Mouse (Mus musculus): Measurements from ENCODE around the gene Pon1. TPM values are rescaled to one million over a fixed set of nuclear protein-coding genes. Genes with fewer than 3 reads are reported as not detected.

Pon1 gene
- polyA plus RNA-seq, 1 experiment: not detected

GRCm38 (mm10) chr6:5199916-5200315, 6.2 kb upstream of the Pon1 start:
- Histone ChIP-seq H3K9me3 (replicated peaks; ENCODE audit: control insufficient read depth, insufficient read depth, low read length, poor library complexity, severe bottlenecking) (no peaks in the 10 kb centered on the region), H3K36me3 (ENCODE audit: control insufficient read depth, insufficient read depth, low read length, poor library complexity, severe bottlenecking) (no peaks in the 10 kb centered on the region), H3K4me3 (ENCODE audit: low read depth, low read length) (no peak overlapping the region), H3K9ac (ENCODE audit: low read depth, poor library complexity, severe bottlenecking) (no peak overlapping the region), H3K27me3 (ENCODE audit: control insufficient read depth, insufficient read depth, low read length, poor library complexity, severe bottlenecking) (no peaks in the 10 kb centered on the region), H3K27ac (ENCODE audit: insufficient read depth, low read length) (no peak overlapping the region), H3K4me1 (ENCODE audit: control insufficient read depth, insufficient read depth, low read length) (no peaks in the 10 kb centered on the region)
- TF ChIP-seq CTCF (IDR thresholded peaks at IDR 0.05; ENCODE audit: low read depth, low read length) (no peak), EP300 (IDR thresholded peaks at IDR 0.05; ENCODE audit: insufficient read depth, low read depth, low read length) (no peak), POLR2A (IDR thresholded peaks at IDR 0.05; ENCODE audit: insufficient read depth, low read length) (no peak)

- H3K9ac ChIP-seq (ENCODE audit: low read depth, poor library complexity, severe bottlenecking): no peak overlapping the region
- TF ChIP-seq EP300 (IDR thresholded peaks at IDR 0.05; ENCODE audit: insufficient read depth, low read depth, low read length) (no peak), CTCF (IDR thresholded peaks at IDR 0.05; ENCODE audit: low read depth, low read length) (no peak), POLR2A (IDR thresholded peaks at IDR 0.05; ENCODE audit: insufficient read depth, low read length) (no peak)
- H3K4me3 ChIP-seq (ENCODE audit: low read depth, low read length): no peak overlapping the region
- H3K27me3 ChIP-seq (ENCODE audit: control insufficient read depth, insufficient read depth, low read length, poor library complexity, severe bottlenecking): no peaks in the 10 kb centered on the region
- no peaks in the 10 kb centered on the region for H3K4me1 ChIP-seq (ENCODE audit: control insufficient read depth, insufficient read depth, low read length)
- no peaks in the 10 kb centered on the region for H3K36me3 ChIP-seq (ENCODE audit: control insufficient read depth, insufficient read depth, low read length, poor library complexity, severe bottlenecking)
- H3K9me3 ChIP-seq (replicated peaks; ENCODE audit: control insufficient read depth, insufficient read depth, low read length, poor library complexity, severe bottlenecking): no peaks in the 10 kb centered on the region
- H3K27ac ChIP-seq (ENCODE audit: insufficient read depth, low read length): no peak overlapping the region
These were observed 5.7 kb upstream of the Pon1 start for GRCm38 (mm10) chr6:5199376-5199905.

GRCm38 (mm10) chr6:5198590-5198989, 4.8 kb upstream of the Pon1 start:
- Histone ChIP-seq H3K27ac (ENCODE audit: insufficient read depth, low read length) (no peak overlapping the region), H3K27me3 (ENCODE audit: control insufficient read depth, insufficient read depth, low read length, poor library complexity, severe bottlenecking) (no peaks in the 10 kb centered on the region), H3K4me3 (ENCODE audit: low read depth, low read length) (no peak overlapping the region), H3K36me3 (ENCODE audit: control insufficient read depth, insufficient read depth, low read length, poor library complexity, severe bottlenecking) (no peaks in the 10 kb centered on the region), H3K9ac (ENCODE audit: low read depth, poor library complexity, severe bottlenecking) (no peak overlapping the region), H3K4me1 (ENCODE audit: control insufficient read depth, insufficient read depth, low read length) (no peaks in the 10 kb centered on the region), H3K9me3 (replicated peaks; ENCODE audit: control insufficient read depth, insufficient read depth, low read length, poor library complexity, severe bottlenecking) (no peaks in the 10 kb centered on the region)
- TF ChIP-seq EP300 (IDR thresholded peaks at IDR 0.05; ENCODE audit: insufficient read depth, low read depth, low read length) (no peak), CTCF (IDR thresholded peaks at IDR 0.05; ENCODE audit: low read depth, low read length) (no peak), POLR2A (IDR thresholded peaks at IDR 0.05; ENCODE audit: insufficient read depth, low read length) (no peak)

GRCm38 (mm10) chr6:5190761-5191160, 3.0 kb downstream of the Pon1 start:
- H3K4me3 ChIP-seq (ENCODE audit: low read depth, low read length): no peak overlapping the region

GRCm38 (mm10) chr6:5189507-5189906, 4.2 kb downstream of the Pon1 start:
- TF ChIP-seq POLR2A (IDR thresholded peaks at IDR 0.05; ENCODE audit: insufficient read depth, low read length) (no peak), EP300 (IDR thresholded peaks at IDR 0.05; ENCODE audit: insufficient read depth, low read depth, low read length) (no peak), CTCF (IDR thresholded peaks at IDR 0.05; ENCODE audit: low read depth, low read length) (no peak)
- Histone ChIP-seq H3K9ac (ENCODE audit: low read depth, poor library complexity, severe bottlenecking) (no peak overlapping the region), H3K36me3 (ENCODE audit: control insufficient read depth, insufficient read depth, low read length, poor library complexity, severe bottlenecking) (no peaks in the 10 kb centered on the region), H3K27me3 (ENCODE audit: control insufficient read depth, insufficient read depth, low read length, poor library complexity, severe bottlenecking) (no peaks in the 10 kb centered on the region), H3K4me3 (ENCODE audit: low read depth, low read length) (no peak overlapping the region), H3K4me1 (ENCODE audit: control insufficient read depth, insufficient read depth, low read length) (no peaks in the 10 kb centered on the region), H3K27ac (ENCODE audit: insufficient read depth, low read length) (no peak overlapping the region), H3K9me3 (replicated peaks; ENCODE audit: control insufficient read depth, insufficient read depth, low read length, poor library complexity, severe bottlenecking) (no peaks in the 10 kb centered on the region)

More at GRCm38 (mm10) chr6:5190761-5191160, 3.0 kb downstream of the Pon1 start:
- H3K4me1 ChIP-seq (ENCODE audit: control insufficient read depth, insufficient read depth, low read length): no peaks in the 10 kb centered on the region
- H3K27ac ChIP-seq (ENCODE audit: insufficient read depth, low read length): no peak overlapping the region
- H3K27me3 ChIP-seq (ENCODE audit: control insufficient read depth, insufficient read depth, low read length, poor library complexity, severe bottlenecking): no peaks in the 10 kb centered on the region
- H3K9ac ChIP-seq (ENCODE audit: low read depth, poor library complexity, severe bottlenecking): no peak overlapping the region
- no peak for TF ChIP-seq CTCF (IDR thresholded peaks at IDR 0.05; ENCODE audit: low read depth, low read length)
- H3K36me3 ChIP-seq (ENCODE audit: control insufficient read depth, insufficient read depth, low read length, poor library complexity, severe bottlenecking): no peaks in the 10 kb centered on the region
- H3K9me3 ChIP-seq (replicated peaks; ENCODE audit: control insufficient read depth, insufficient read depth, low read length, poor library complexity, severe bottlenecking): no peaks in the 10 kb centered on the region

- no peak overlapping the region for H3K9ac ChIP-seq (ENCODE audit: low read depth, poor library complexity, severe bottlenecking)
- no peaks in the 10 kb centered on the region for H3K4me1 ChIP-seq (ENCODE audit: control insufficient read depth, insufficient read depth, low read length)
- no peaks in the 10 kb centered on the region for H3K36me3 ChIP-seq (ENCODE audit: control insufficient read depth, insufficient read depth, low read length, poor library complexity, severe bottlenecking)
- no peak overlapping the region for H3K4me3 ChIP-seq (ENCODE audit: low read depth, low read length)
- no peak for TF ChIP-seq CTCF (IDR thresholded peaks at IDR 0.05; ENCODE audit: low read depth, low read length)
- TF ChIP-seq POLR2A (IDR thresholded peaks at IDR 0.05; ENCODE audit: insufficient read depth, low read length): no peak
- no peak for TF ChIP-seq EP300 (IDR thresholded peaks at IDR 0.05; ENCODE audit: insufficient read depth, low read depth, low read length)
- H3K27me3 ChIP-seq (ENCODE audit: control insufficient read depth, insufficient read depth, low read length, poor library complexity, severe bottlenecking): no peaks in the 10 kb centered on the region
- no peak overlapping the region for H3K27ac ChIP-seq (ENCODE audit: insufficient read depth, low read length)
- H3K9me3 ChIP-seq (replicated peaks; ENCODE audit: control insufficient read depth, insufficient read depth, low read length, poor library complexity, severe bottlenecking): no peaks in the 10 kb centered on the region
These were observed 4.8 kb downstream of the Pon1 start for GRCm38 (mm10) chr6:5188938-5189337.
